Mouse (Mus musculus) ES-E14 (cell line): Measurements from ENCODE around the gene Kcna4. TPM values are rescaled to one million over a fixed set of nuclear protein-coding genes. Genes with fewer than 3 reads are reported as not detected.

ENCODE experiments used
- DNase-seq: peaks from one replicate; pipeline ENCODE4 v3.0.0-alpha.2; 2013; ENCODE audit warnings: low read depth, low spot score
- H3K27ac ChIP-seq: 2 replicates; pipeline ENCODE4 v1.5.1; 2012; ENCODE audit warnings: low read depth, mild to moderate bottlenecking, low read length, moderate library complexity, mixed read lengths; ENCODE audit not compliant: poor library complexity, insufficient read depth, severe bottlenecking
- H3K36me3 ChIP-seq: 2 replicates; pipeline ENCODE4 v1.6.1; 2012; ENCODE audit warnings: mild to moderate bottlenecking, low read length, moderate library complexity, mixed read lengths; ENCODE audit not compliant: control insufficient read depth, poor library complexity, insufficient read depth, severe bottlenecking
- H3K4me1 ChIP-seq, 2 experiments: fragments of 150-350 bp in 1 of 2; sonication (generic) in 1 of 2; 2 replicates each; pipeline ENCODE4 v1.6.1; 2012; ENCODE audit warnings: low read length in 2 of 2, mild to moderate bottlenecking in 1 of 2, mixed read lengths in 1 of 2; ENCODE audit not compliant: control insufficient read depth in 2 of 2, insufficient read depth in 2 of 2, poor library complexity in 1 of 2
- H3K4me3 ChIP-seq, 2 experiments: fragments of 150-350 bp in 1 of 2; sonication (generic) in 1 of 2; 2 replicates each; pipeline ENCODE4 v1.5.1; 2012; ENCODE audit warnings: low read length in 2 of 2, low read depth in 1 of 2, mild to moderate bottlenecking in 1 of 2, mixed read lengths in 1 of 2; ENCODE audit not compliant: insufficient read depth in 1 of 2, poor library complexity in 1 of 2, severe bottlenecking in 1 of 2
- H3K9ac ChIP-seq: 2 replicates; pipeline ENCODE4 v1.6.1; 2012; ENCODE audit warnings: low read depth, mild to moderate bottlenecking, low read length, mixed read lengths; ENCODE audit not compliant: poor library complexity, insufficient read depth, severe bottlenecking
- H3K9me3 ChIP-seq: fragments of 150-350 bp; sonication (generic); 2 replicates; pipeline ENCODE4 v1.6.1; 2012; ENCODE audit warnings: low read depth, mild to moderate bottlenecking, low read length; ENCODE audit not compliant: control insufficient read depth, insufficient read depth
- CHD2 ChIP-seq: IDR thresholded peaks from 2 replicates; pipeline ENCODE4 v1.6.1; 2014; ENCODE audit warnings: mild to moderate bottlenecking, low read depth, low read length, inconsistent platforms
- HCFC1 ChIP-seq: IDR thresholded peaks from 2 replicates; pipeline ENCODE4 v1.6.1; 2012; ENCODE audit warnings: low read length, inconsistent platforms, borderline replicate concordance; ENCODE audit not compliant: insufficient read depth
- MAFK ChIP-seq: IDR thresholded peaks from 2 replicates; pipeline ENCODE4 v1.6.1; 2014; ENCODE audit warnings: mild to moderate bottlenecking, low read depth, low read length, inconsistent platforms; ENCODE audit not compliant: insufficient read depth
- ZC3H11A ChIP-seq: IDR thresholded peaks from 2 replicates; pipeline ENCODE4 v1.6.1; 2012; ENCODE audit warnings: low read depth, mild to moderate bottlenecking, inconsistent platforms, low read length, borderline replicate concordance
- ZNF384 ChIP-seq: IDR thresholded peaks from 2 replicates; pipeline ENCODE4 v1.6.1; 2012; ENCODE audit warnings: low read depth, low read length, inconsistent platforms
- in situ Hi-C, 2 experiments: fragments of 600-800 bp; cut with MboI; formaldehyde crosslinking; loops; one replicate each; pipeline ENCODE4 v1.15.1; 2025; ENCODE audit warnings: low sequenced_read_pairs in 2 of 2, inconsistent platforms in 1 of 2; ENCODE audit not compliant: unreplicated experiment in 2 of 2
- total RNA-seq: library from RNA; depleted of rRNA; stranded (reverse); fragments of 300-350 nt; gene quantifications from 2 replicates; pipeline ENCODE4 v1.2.3, GENCODE M21; 2012

The Kcna4 gene
- total RNA-seq, 1 experiment, result 0.09 TPM

- Histone ChIP-seq H3K27ac (no peak overlapping the region), H3K9me3 (no peaks in the 10 kb centered on the region), H3K4me3 (peak overlapping the region; percentile 7 to 51; a peak in 3 of 4 replicates), H3K9ac (no peak overlapping the region), H3K36me3 (no peaks in the 10 kb centered on the region), H3K4me1 (peaks cover 0 to 7% of the 10 kb centered on the region in 2 experiments; a peak in 1 of 4 replicates)
- TF ChIP-seq HCFC1 (no peak), CHD2 (no peak), ZC3H11A (no peak), ZNF384 (no peak), MAFK (no peak)
- DNase-seq, result no peak
- in situ Hi-C loops, result no loop called here
Measured at GRCm38 (mm10) chr2:107291142-107291541, 703 bp downstream of the Kcna4 start.

- Histone ChIP-seq H3K4me1 (peaks cover 0 to 7% of the 10 kb centered on the region in 2 experiments; a peak in 1 of 4 replicates), H3K9me3 (no peaks in the 10 kb centered on the region), H3K9ac (no peak overlapping the region), H3K4me3 (no peak overlapping the region), H3K36me3 (no peaks in the 10 kb centered on the region), H3K27ac (no peak overlapping the region)
- DNase-seq, result no peak
- no peak for TF ChIP-seq MAFK
- in situ Hi-C loops, result no loop called here
Measured at GRCm38 (mm10) chr2:107294521-107294920, 4.1 kb downstream of the Kcna4 start.

- no peak overlapping the region for H3K9ac ChIP-seq
- in situ Hi-C loops, result no loop called here
- no peak for DNase-seq
- TF ChIP-seq HCFC1 (no peak), MAFK (no peak), ZC3H11A (no peak), CHD2 (no peak), ZNF384 (no peak)
- no peaks in the 10 kb centered on the region for H3K9me3 ChIP-seq
- H3K4me3 ChIP-seq, result no peak overlapping the region
- no peaks in the 10 kb centered on the region for H3K4me1 ChIP-seq
- H3K27ac ChIP-seq, result no peak overlapping the region
- no peaks in the 10 kb centered on the region for H3K36me3 ChIP-seq
Measured at GRCm38 (mm10) chr2:107301886-107302285, 11.4 kb downstream of the Kcna4 start.

- Histone ChIP-seq H3K36me3 (no peaks in the 10 kb centered on the region), H3K4me3 (no peak overlapping the region), H3K9ac (no peak overlapping the region), H3K4me1 (no peaks in the 10 kb centered on the region), H3K9me3 (no peaks in the 10 kb centered on the region), H3K27ac (no peak overlapping the region)
- in situ Hi-C loops, result no loop called here
- TF ChIP-seq ZNF384, result no peak
- no peak for TF ChIP-seq CHD2
- TF ChIP-seq ZC3H11A, result no peak
- TF ChIP-seq MAFK, result no peak
- TF ChIP-seq HCFC1, result no peak
- no peak for DNase-seq
Measured at GRCm38 (mm10) chr2:107304707-107305106, 14.3 kb downstream of the Kcna4 start.

GRCm38 (mm10) chr2:107306077-107306476 is 15.6 kb downstream of the Kcna4 start:
- H3K27ac ChIP-seq, result no peak overlapping the region
- H3K9ac ChIP-seq, result no peak overlapping the region
- no peaks in the 10 kb centered on the region for H3K36me3 ChIP-seq
- TF ChIP-seq CHD2 (no peak), ZNF384 (no peak), ZC3H11A (no peak), MAFK (no peak), HCFC1 (no peak)
- H3K9me3 ChIP-seq, result no peaks in the 10 kb centered on the region
- in situ Hi-C loops, result no loop called here
- DNase-seq, result no peak
- H3K4me3 ChIP-seq, result no peak overlapping the region
- H3K4me1 ChIP-seq, result no peaks in the 10 kb centered on the region
